Mouse (Mus musculus) heart, embryonic 12.5 days (tissue): ENCODE data around the gene Unc93b1. TPM values are rescaled to one million over a fixed set of nuclear protein-coding genes. Genes with fewer than 3 reads are reported as not detected.

Experiments
- ATAC-seq: fragments of 200-750 bp; cut with Nextera tagmentation; 2 replicates; pipeline ENCODE4 v1.8.0; 2017; ENCODE audit warnings: moderate TSS enrichment, moderate library complexity; ENCODE audit not compliant: insufficient number of reproducible peaks, low FRiP score
- H3K27ac ChIP-seq: fragments of 300-500 bp; sonication (generic); 2 replicates; pipeline ENCODE4 v1.5.1; 2016; ENCODE audit warnings: mild to moderate bottlenecking, moderate library complexity; ENCODE audit not compliant: poor library complexity, severe bottlenecking
- H3K27me3 ChIP-seq: fragments of 300-500 bp; sonication (generic); replicated peaks from 2 replicates; pipeline ENCODE4 v1.6.1; 2016; ENCODE audit warnings: mild to moderate bottlenecking, moderate library complexity
- H3K36me3 ChIP-seq: fragments of 300-500 bp; sonication (generic); 2 replicates; pipeline ENCODE4 v1.6.1; 2016; ENCODE audit warnings: mild to moderate bottlenecking, moderate library complexity
- H3K4me1 ChIP-seq: fragments of 300-500 bp; sonication (generic); replicated peaks from 2 replicates; pipeline ENCODE4 v1.6.1; 2016; ENCODE audit warnings: mild to moderate bottlenecking
- H3K4me2 ChIP-seq: fragments of 300-500 bp; sonication (generic); 2 replicates; pipeline ENCODE4 v1.6.1; 2016; ENCODE audit warnings: mild to moderate bottlenecking, moderate library complexity
- H3K4me3 ChIP-seq: fragments of 300-500 bp; sonication (generic); 2 replicates; pipeline ENCODE4 v1.5.1; 2016; ENCODE audit warnings: mild to moderate bottlenecking
- H3K9ac ChIP-seq: fragments of 300-500 bp; sonication (generic); 2 replicates; pipeline ENCODE4 v1.6.1; 2016; ENCODE audit warnings: mild to moderate bottlenecking, moderate library complexity
- H3K9me3 ChIP-seq: fragments of 300-500 bp; sonication (generic); replicated peaks from 2 replicates; pipeline ENCODE4 v1.6.1; 2016; ENCODE audit warnings: mild to moderate bottlenecking, moderate library complexity
- WGBS: fragments of 180-500 bp; shearing (Covaris S2); methylation state at CpG from one replicate; pipeline ENCODE4 v1.1.7; 2016; 5-methylcytosine and 5-hydroxymethylcytosine counted together
- polyA plus RNA-seq: library from polyadenylated mRNA; unstranded; fragments of >200 nt; fragmentation: Nextera tagmentation; extraction: Ambion mirVana; gene quantifications from 2 replicates; pipeline ENCODE4 v1.2.1, GENCODE M21; 2016

Gene Unc93b1
- polyA plus RNA-seq, 1 experiment from 2014 or later: 8.9 TPM

GRCm38 (mm10) chr19:3914535-3914934 is 20.5 kb upstream of the Unc93b1 start:
- Histone ChIP-seq H3K9ac (no peak overlapping the region), H3K4me2 (no peak overlapping the region), H3K36me3 (peaks cover 16% of the 10 kb centered on the region), H3K27ac (no peak overlapping the region), H3K27me3 (no peaks in the 10 kb centered on the region), H3K9me3 (no peaks in the 10 kb centered on the region), H3K4me1 (peaks cover 19% of the 10 kb centered on the region), H3K4me3 (no peak overlapping the region)
- ATAC-seq: no peak
- 84% methylated on average over 5 of the region's 5 CpGs for WGBS

- Histone ChIP-seq H3K27me3 (no peaks in the 10 kb centered on the region), H3K4me3 (no peak overlapping the region), H3K36me3 (no peaks in the 10 kb centered on the region), H3K9ac (no peak overlapping the region), H3K27ac (no peak overlapping the region), H3K4me1 (peaks cover 17% of the 10 kb centered on the region), H3K9me3 (no peaks in the 10 kb centered on the region), H3K4me2 (no peak overlapping the region)
- ATAC-seq: no peak
- WGBS: 75% methylated on average over 11 of the region's 11 CpGs
Measured at GRCm38 (mm10) chr19:3916727-3917126, 18.3 kb upstream of the Unc93b1 start.

GRCm38 (mm10) chr19:3919928-3920327 is 15.1 kb upstream of the Unc93b1 start:
- Histone ChIP-seq H3K4me3 (no peak overlapping the region), H3K9me3 (no peaks in the 10 kb centered on the region), H3K4me1 (peaks cover 12% of the 10 kb centered on the region; the same call in 1 of the 2 replicates), H3K36me3 (no peaks in the 10 kb centered on the region), H3K4me2 (no peak overlapping the region), H3K27ac (no peak overlapping the region), H3K9ac (no peak overlapping the region), H3K27me3 (no peaks in the 10 kb centered on the region)
- ATAC-seq: no peak

- Histone ChIP-seq H3K4me2 (no peak overlapping the region), H3K27me3 (no peaks in the 10 kb centered on the region), H3K27ac (no peak overlapping the region), H3K4me3 (no peak overlapping the region), H3K9me3 (no peaks in the 10 kb centered on the region), H3K9ac (no peak overlapping the region), H3K4me1 (peaks cover 14% of the 10 kb centered on the region; the same call in 1 of the 2 replicates), H3K36me3 (no peaks in the 10 kb centered on the region)
- 54% methylated on average over 10 of the region's 10 CpGs for WGBS
- ATAC-seq: no peak
Measured at GRCm38 (mm10) chr19:3922661-3923371, 12.2 kb upstream of the Unc93b1 start.

- Histone ChIP-seq H3K9ac (no peak overlapping the region), H3K4me2 (no peak overlapping the region), H3K4me1 (peaks cover 14% of the 10 kb centered on the region; the same call in 1 of the 2 replicates), H3K36me3 (no peaks in the 10 kb centered on the region), H3K4me3 (no peak overlapping the region), H3K9me3 (no peaks in the 10 kb centered on the region), H3K27ac (no peak overlapping the region), H3K27me3 (no peaks in the 10 kb centered on the region)
- no peak for ATAC-seq
- 58% methylated on average over 13 of the region's 13 CpGs for WGBS
Measured at GRCm38 (mm10) chr19:3923586-3923985, 11.4 kb upstream of the Unc93b1 start.

- H3K27ac ChIP-seq: no peak overlapping the region
- H3K36me3 ChIP-seq: no peaks in the 10 kb centered on the region
- H3K4me1 ChIP-seq: peaks cover 19% of the 10 kb centered on the region; the same call in 1 of the 2 replicates
- 67% methylated on average over 8 of the region's 8 CpGs for WGBS
- H3K4me2 ChIP-seq: no peak overlapping the region
- H3K9ac ChIP-seq: no peak overlapping the region
- no peaks in the 10 kb centered on the region for H3K9me3 ChIP-seq
- no peaks in the 10 kb centered on the region for H3K27me3 ChIP-seq
- H3K4me3 ChIP-seq: no peak overlapping the region
- no peak for ATAC-seq
Measured at GRCm38 (mm10) chr19:3924190-3924589, 10.8 kb upstream of the Unc93b1 start.

- Histone ChIP-seq H3K9ac (no peak overlapping the region), H3K4me3 (no peak overlapping the region), H3K36me3 (no peaks in the 10 kb centered on the region), H3K4me1 (peaks cover 19% of the 10 kb centered on the region), H3K27me3 (no peaks in the 10 kb centered on the region), H3K9me3 (no peaks in the 10 kb centered on the region), H3K4me2 (no peak overlapping the region), H3K27ac (no peak overlapping the region)
- ATAC-seq: no peak
- WGBS: 81% methylated on average over 7 of the region's 7 CpGs
Measured at GRCm38 (mm10) chr19:3924868-3925267, 10.1 kb upstream of the Unc93b1 start.

- no peak for ATAC-seq
Measured at GRCm38 (mm10) chr19:3925859-3926258, 9.1 kb upstream of the Unc93b1 start.

GRCm38 (mm10) chr19:3926279-3926678 is 8.7 kb upstream of the Unc93b1 start:
- no peak overlapping the region for H3K4me2 ChIP-seq
- no peak for ATAC-seq
- no peak overlapping the region for H3K27ac ChIP-seq
- WGBS: 63% methylated on average over 3 of the region's 3 CpGs
- H3K9me3 ChIP-seq: no peaks in the 10 kb centered on the region
- H3K9ac ChIP-seq: no peak overlapping the region
- no peaks in the 10 kb centered on the region for H3K36me3 ChIP-seq
- no peak overlapping the region for H3K4me3 ChIP-seq
- no peaks in the 10 kb centered on the region for H3K27me3 ChIP-seq
- peaks cover 33% of the 10 kb centered on the region for H3K4me1 ChIP-seq

More at GRCm38 (mm10) chr19:3925859-3926258, 9.1 kb upstream of the Unc93b1 start:
- Histone ChIP-seq H3K36me3 (no peaks in the 10 kb centered on the region), H3K4me3 (no peak overlapping the region), H3K9me3 (no peaks in the 10 kb centered on the region), H3K9ac (no peak overlapping the region), H3K27ac (no peak overlapping the region), H3K4me2 (no peak overlapping the region), H3K4me1 (peaks cover 29% of the 10 kb centered on the region), H3K27me3 (no peaks in the 10 kb centered on the region)
- 83% methylated on average over 6 of the region's 6 CpGs for WGBS

GRCm38 (mm10) chr19:3926685-3927084 is 8.3 kb upstream of the Unc93b1 start:
- Histone ChIP-seq H3K4me1 (peaks cover 33% of the 10 kb centered on the region), H3K9ac (no peak overlapping the region), H3K36me3 (no peaks in the 10 kb centered on the region), H3K4me2 (no peak overlapping the region), H3K4me3 (no peak overlapping the region), H3K27me3 (no peaks in the 10 kb centered on the region), H3K9me3 (no peaks in the 10 kb centered on the region), H3K27ac (no peak overlapping the region)
- WGBS: 62% methylated on average over 6 of the region's 6 CpGs
- no peak for ATAC-seq

- no peak overlapping the region for H3K4me3 ChIP-seq
- H3K4me2 ChIP-seq: no peak overlapping the region
- no peak for ATAC-seq
- no peak overlapping the region for H3K27ac ChIP-seq
- no peaks in the 10 kb centered on the region for H3K9me3 ChIP-seq
- H3K4me1 ChIP-seq: peaks cover 33% of the 10 kb centered on the region
- H3K9ac ChIP-seq: no peak overlapping the region
- WGBS: 83% methylated on average over 4 of the region's 4 CpGs
- no peaks in the 10 kb centered on the region for H3K27me3 ChIP-seq
- no peaks in the 10 kb centered on the region for H3K36me3 ChIP-seq
Measured at GRCm38 (mm10) chr19:3927989-3928388, 7.0 kb upstream of the Unc93b1 start.

- Histone ChIP-seq H3K36me3 (no peaks in the 10 kb centered on the region), H3K4me2 (no peak overlapping the region), H3K9ac (no peak overlapping the region), H3K4me1 (peaks cover 33% of the 10 kb centered on the region), H3K9me3 (no peaks in the 10 kb centered on the region), H3K4me3 (no peak overlapping the region), H3K27ac (peak overlapping the region; percentile 53; the same call in 1 of the 2 replicates), H3K27me3 (no peaks in the 10 kb centered on the region)
- ATAC-seq: peak; percentile 8; the same call in 1 of the 2 replicates
- 82% methylated on average over 4 of the region's 4 CpGs for WGBS
Measured at GRCm38 (mm10) chr19:3928779-3929178, 6.2 kb upstream of the Unc93b1 start.
